8 mouse cellular contexts compared by ENCODE assay signal in genomic region chr9:67213275-67213674, GRCm38 (mm10).
DNase-seq lines count a peak whose midpoint lies in the region; ATAC-seq lines count a peak whose summit lies in the region.

No protein-coding gene starts in this region.

- H3K36me3 ChIP-seq in midbrain, embryonic 10.5 days, result no peaks in the 10 kb centered on the region
- no peaks in the 10 kb centered on the region for H3K36me3 ChIP-seq in midbrain, embryonic 13.5 days
- no peaks in the 10 kb centered on the region for H3K36me3 ChIP-seq in limb, embryonic 11.5 days (ENCODE audit: control insufficient read depth, insufficient read depth, low read length)

- H3K9ac ChIP-seq in midbrain, embryonic 13.5 days (replicated peaks), result no peak overlapping the region
- no peak overlapping the region for H3K9ac ChIP-seq in limb, embryonic 11.5 days (ENCODE audit: low read length)

- H3K9me3 ChIP-seq in midbrain, embryonic 10.5 days (replicated peaks), result no peaks in the 10 kb centered on the region
- H3K9me3 ChIP-seq in midbrain, embryonic 13.5 days, result no peaks in the 10 kb centered on the region
- H3K9me3 ChIP-seq in limb, embryonic 11.5 days (ENCODE audit: control insufficient read depth, low read length), result no peaks in the 10 kb centered on the region

- no peak for ATAC-seq in midbrain, embryonic 13.5 days
- ATAC-seq in limb, embryonic 11.5 days (ENCODE audit: insufficient number of reproducible peaks, low FRiP score, low TSS enrichment, low read depth), result 0 out of 2 replicates have a peak, but pooled peaks have one; percentile 55

- H3K4me2 ChIP-seq in midbrain, embryonic 13.5 days (replicated peaks), result no peak overlapping the region
- no peak overlapping the region for H3K4me2 ChIP-seq in limb, embryonic 11.5 days (ENCODE audit: low read depth, severe bottlenecking)

- peak; percentile 64 for DNase-seq in midbrain, embryonic 10.5 days (ENCODE audit: low spot score)
- peak; percentile 42 to 68 for DNase-seq in cerebellum, postnatal 25 days
- peak; percentile 65 to 77 for DNase-seq in gastrocnemius, postnatal 36 days
- DNase-seq in kidney, adult 9 months, result peak; percentile 82
- peak; percentile 87 for DNase-seq in limb, embryonic 11.5 days (ENCODE audit: low spot score)
- DNase-seq in retina, adult 2 months (ENCODE audit: low read depth, low spot score), result peak; percentile 30
- DNase-seq in urinary bladder, postnatal 25 days (ENCODE audit: low spot score), result peak; percentile 81

- H3K27ac ChIP-seq in midbrain, embryonic 10.5 days (replicated peaks), result no peak overlapping the region
- no peak overlapping the region for H3K27ac ChIP-seq in midbrain, embryonic 13.5 days
- no peak overlapping the region for H3K27ac ChIP-seq in limb, embryonic 11.5 days (replicated peaks; ENCODE audit: low read depth, low read length)

- 66% methylated on average over 6 of the region's 6 CpGs for WGBS in midbrain, embryonic 10.5 days
- WGBS in midbrain, embryonic 13.5 days, result 77% methylated on average over 6 of the region's 6 CpGs
- WGBS in limb, embryonic 11.5 days, result 61% methylated on average over 6 of the region's 6 CpGs

- H3K4me3 ChIP-seq in midbrain, embryonic 10.5 days, result no peak overlapping the region
- H3K4me3 ChIP-seq in midbrain, embryonic 13.5 days (replicated peaks), result no peak overlapping the region
- H3K4me3 ChIP-seq in limb, embryonic 11.5 days (ENCODE audit: low read depth, low read length), result no peak overlapping the region

- H3K4me1 ChIP-seq in midbrain, embryonic 10.5 days, result peaks cover 10% of the 10 kb centered on the region
- no peaks in the 10 kb centered on the region for H3K4me1 ChIP-seq in midbrain, embryonic 13.5 days (replicated peaks)
- peaks cover 12% of the 10 kb centered on the region; the same call in 1 of the 2 replicates for H3K4me1 ChIP-seq in limb, embryonic 11.5 days (ENCODE audit: control insufficient read depth, insufficient read depth, low read length)

- intact Hi-C loops in gastrocnemius, postnatal 36 days (cut with DNase I), result loop anchor here (5.0 kb wide), 2 partner anchors 166 to 211 kb away; partner anchors contain the start of gene Tpm1

- no peaks in the 10 kb centered on the region for H3K27me3 ChIP-seq in midbrain, embryonic 10.5 days (ENCODE audit: low read depth, poor library complexity, severe bottlenecking)
- no peaks in the 10 kb centered on the region for H3K27me3 ChIP-seq in midbrain, embryonic 13.5 days
- no peaks in the 10 kb centered on the region for H3K27me3 ChIP-seq in limb, embryonic 11.5 days (ENCODE audit: control insufficient read depth, insufficient read depth, low read length)

Comparison
In these comparisons a context has a peak if more than half of its experiments do, and no peak if none do; other contexts are left out.
1. DNase-seq: peak in every context shown above with its lines; median percentile 87 in limb, embryonic 11.5 days; 82 in kidney, adult 9 months; 81 in urinary bladder, postnatal 25 days; 71 in gastrocnemius, postnatal 36 days; 64 in midbrain, embryonic 10.5 days; 55 in cerebellum, postnatal 25 days; 30 in retina, adult 2 months.